Mouse (Mus musculus) urinary bladder, adult 18-20 months (tissue): ENCODE results near the gene Galnt10.

Source experiments
- DNase-seq, 2 experiments: peaks; one replicate each; pipeline ENCODE4 v3.0.0; 2022; ENCODE audit warnings: low spot score in 2 of 2, mixed read lengths in 2 of 2

Galnt10 gene

DNA sequence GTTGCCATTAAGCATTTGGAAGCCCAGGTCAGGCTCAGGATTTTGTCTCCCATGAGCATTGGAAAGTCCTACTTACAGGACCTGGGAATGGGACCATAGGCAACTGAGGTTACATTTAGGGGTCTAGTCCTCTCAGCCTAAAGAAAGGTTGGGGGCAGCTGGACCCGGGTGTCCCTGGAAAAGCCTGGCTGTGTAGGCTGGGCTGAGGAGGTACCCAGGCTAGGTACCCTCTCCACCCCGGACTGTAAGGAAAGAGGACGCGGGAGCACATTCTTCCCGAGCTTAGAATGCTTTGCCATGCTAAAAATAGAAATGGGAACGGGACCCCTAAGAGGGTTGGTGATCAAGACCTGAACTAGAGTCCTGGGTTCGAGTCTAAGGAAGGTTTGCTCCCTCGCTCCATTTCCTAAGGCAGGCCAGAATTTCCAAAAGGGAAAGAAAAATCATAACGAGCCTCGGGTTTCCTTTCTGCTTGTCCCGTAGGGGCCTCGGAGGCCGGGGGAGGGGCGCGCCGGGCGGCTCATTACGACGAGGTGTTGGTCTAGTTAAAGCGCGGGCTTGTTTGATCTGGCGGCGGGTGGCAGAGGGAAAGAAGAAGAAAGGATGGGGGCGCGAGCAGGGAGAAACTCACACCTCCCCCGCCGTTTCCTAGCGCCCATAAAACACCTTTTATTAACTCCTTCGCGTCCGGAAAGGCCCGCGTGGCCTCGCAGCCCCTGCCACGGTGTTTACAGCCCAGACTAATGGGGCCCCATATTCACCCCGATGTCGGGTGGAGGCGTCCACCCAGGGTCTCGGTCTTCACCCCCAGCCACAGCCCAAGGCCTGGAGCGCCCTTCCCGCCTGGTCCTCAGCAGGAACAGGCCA lies 182.0 kb downstream of the Galnt10 start:
- no peak for DNase-seq

DNA sequence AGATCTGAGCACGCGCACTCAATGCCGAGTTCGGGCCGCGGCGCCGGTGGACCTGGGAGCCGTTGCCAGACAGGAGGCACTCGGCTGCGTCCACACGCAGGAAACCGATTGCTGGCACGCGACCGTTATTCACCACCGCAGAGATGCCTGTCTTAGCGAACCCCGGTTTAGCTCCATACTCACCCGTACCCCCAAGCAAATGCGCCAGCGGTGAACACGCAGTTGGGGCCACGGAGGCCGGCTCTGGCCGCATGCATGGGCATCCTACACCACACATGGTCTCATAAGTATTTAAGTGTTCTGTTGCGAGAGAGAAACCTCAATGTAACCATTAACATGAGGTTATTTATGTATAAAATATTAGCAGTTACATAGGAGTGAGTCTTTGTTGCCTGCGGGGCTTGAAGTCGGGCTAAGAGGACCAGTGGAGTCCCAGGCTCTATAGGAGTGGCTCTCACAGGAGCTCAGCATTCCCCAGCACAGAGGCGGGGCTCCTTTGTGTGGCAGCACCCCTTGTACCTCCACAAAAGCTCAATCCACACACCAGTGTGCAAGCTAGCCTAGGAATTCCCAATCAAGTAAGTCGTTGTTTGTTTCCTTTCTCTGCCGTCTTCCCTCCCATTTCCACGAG lies 182.8 kb downstream of the Galnt10 start:
- no peak for DNase-seq

DNA sequence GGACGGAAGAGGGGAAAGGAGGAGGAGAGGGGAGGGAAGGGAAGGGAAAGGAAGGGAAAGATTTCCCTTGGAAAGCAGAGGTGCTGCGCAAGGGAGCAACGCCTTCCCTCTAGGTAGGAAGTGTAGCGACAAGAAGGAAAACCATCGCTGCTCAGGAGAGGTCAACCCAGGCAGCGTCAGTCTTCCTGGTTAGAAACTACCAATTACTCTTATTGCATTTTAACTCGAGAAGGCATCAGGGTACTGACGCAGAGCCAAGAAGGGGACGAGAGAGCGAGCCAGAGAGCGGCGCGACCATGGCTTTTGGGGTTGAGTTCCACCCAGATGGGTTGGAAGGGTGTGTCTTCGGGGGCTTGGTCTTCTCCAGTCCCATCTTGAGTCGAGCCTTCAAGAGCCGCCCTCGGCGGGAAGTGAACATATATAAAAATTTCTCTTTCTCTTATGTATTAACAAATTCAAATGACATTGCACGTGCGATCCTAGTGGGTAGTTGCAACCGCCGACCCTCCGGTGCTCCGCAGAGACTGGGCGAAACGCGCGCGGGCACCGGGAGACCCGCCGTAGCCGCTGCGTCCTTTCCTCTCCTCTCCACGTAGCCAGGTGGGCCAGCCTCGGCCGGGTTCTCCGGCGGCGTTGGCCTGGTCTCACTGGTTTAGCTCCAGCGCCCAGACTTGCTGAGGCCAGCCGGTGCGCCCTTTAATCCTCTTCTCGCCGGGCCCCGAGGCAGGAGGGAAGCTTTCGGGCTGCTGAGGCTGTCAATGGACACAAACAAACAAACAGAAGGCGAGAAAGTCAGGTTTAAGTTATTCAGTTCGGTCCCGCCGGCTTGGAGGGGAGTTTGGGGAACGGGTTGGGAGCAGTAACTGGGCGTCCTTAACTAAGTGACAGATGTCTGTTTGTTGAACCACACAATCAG lies 184.0 kb downstream of the Galnt10 start:
- DNase-seq: no peak

DNA sequence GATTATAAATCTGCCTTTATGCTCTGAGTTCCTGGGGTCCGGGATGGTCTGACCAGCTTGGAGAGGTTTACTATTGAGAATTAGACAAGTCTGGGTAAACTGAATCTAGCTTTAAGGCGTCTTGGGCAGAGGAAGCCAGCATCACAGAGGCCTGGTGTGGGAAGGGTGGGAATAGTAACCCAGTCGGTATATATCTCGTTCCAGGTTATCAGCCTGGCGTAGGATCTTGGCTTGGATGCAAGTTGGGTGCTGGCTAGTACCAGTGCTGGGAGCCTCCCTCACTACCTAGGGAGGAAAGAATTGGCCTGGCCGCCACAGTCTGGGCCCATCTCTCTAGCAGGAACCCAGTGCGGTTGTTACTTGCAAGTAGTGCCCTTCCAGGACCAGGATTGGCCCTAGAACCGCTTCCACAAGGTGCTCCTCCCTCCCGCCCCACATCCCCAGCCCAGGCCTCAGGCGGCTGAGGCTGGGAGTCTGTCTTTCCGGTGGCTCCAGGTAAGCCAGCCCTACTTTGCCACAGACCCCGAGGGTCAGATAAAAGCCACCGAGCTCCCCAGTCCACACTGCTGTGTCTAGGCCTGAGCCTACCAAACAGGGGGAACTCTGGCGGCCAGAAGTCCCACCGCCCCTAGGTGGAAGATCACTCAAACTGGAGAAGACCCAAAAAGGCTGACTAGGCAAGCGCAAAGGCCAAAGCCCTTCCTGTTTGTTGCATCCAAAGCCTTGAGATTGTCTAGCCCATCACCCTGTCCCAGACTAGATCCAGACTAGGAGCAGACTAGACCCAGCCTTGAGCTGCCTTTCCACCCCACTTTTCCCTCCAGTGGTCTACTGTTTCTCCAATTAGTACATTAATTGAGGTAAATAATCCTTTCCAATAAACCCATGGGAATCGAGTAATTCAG lies 184.9 kb downstream of the Galnt10 start:
- no peak for DNase-seq

DNA sequence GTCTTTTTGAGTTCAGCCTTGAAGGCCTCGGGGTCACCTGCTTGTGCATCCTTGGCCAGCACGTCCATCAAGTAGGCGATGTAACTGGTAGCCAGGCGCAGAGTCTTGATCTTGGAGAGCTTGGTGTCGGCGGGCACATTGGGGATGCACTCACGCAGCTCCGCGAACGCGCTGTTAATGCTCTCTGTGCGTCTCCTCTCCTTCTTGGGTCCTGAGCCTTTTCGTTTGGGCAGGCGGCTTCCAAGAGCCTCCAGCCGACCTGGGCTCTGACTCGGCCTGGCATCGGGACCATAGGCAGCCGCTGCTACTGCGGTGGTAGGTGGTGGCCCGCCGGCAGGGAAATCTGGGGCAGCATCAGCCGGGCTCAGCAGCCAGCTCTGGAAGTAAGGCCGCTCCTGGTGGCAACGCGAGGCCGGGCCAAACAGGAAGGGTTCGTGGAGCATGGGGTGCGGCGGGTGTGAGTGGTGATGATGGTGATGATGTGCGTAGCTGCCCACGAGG lies 186.1 kb downstream of the Galnt10 start:
- no peak for DNase-seq

DNA sequence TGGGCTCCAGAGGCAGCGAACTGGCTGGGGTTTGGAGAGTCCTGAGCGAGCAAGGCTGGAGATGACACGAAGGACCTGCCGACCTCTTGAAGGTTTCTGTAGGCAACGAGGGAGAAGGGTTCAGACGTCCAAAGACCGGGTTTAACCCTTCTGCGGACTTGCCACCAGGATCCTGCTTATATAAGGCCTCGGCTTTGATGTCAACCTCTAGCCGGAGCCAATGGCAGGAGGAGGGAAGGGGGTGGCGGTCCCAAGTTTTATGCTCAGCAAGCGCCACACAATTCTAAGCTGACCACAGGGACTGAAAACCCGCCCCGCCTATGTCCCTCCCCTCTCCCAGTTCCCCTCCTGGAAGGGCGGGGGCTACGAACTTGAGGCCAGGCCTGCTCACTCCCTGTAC lies 186.6 kb downstream of the Galnt10 start:
- DNase-seq: no peak

DNA sequence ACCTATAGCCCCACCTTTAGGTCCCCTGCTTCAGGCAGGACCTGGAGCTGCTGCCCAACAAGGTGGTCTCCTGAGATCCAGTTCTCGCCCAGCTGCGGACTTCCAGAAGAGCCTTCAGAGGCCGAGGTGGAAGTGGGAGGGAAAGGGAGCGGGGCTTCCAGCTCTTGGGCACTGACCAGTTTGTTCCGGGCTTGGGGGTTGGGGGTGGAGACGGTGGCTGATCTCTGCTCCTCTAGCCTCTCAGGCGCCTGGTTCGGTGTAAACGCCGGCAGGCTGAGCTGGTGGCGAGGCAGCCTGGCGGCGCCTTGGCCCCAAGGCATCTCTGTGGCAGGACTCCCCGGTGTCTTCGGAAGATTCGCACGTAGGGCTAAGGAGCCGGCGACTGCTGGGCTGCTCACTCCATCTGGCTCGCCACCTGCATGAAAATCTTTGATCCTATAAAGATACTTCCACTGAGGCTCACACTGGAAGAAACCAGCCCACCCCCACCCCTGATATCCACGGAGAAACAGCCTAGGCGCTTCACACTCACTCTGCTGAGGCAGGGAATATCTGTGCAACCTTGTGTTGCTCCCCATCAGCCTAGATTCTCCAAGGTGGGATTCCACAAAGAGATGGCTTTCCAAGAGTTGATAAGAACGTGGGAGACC lies 187.4 kb downstream of the Galnt10 start, which contains the start of gene Hand1:
Gene Hand1 (minus strand): TSS at position 267 of the 650 bp plus-strand sequence.
- DNase-seq: no peak

DNA sequence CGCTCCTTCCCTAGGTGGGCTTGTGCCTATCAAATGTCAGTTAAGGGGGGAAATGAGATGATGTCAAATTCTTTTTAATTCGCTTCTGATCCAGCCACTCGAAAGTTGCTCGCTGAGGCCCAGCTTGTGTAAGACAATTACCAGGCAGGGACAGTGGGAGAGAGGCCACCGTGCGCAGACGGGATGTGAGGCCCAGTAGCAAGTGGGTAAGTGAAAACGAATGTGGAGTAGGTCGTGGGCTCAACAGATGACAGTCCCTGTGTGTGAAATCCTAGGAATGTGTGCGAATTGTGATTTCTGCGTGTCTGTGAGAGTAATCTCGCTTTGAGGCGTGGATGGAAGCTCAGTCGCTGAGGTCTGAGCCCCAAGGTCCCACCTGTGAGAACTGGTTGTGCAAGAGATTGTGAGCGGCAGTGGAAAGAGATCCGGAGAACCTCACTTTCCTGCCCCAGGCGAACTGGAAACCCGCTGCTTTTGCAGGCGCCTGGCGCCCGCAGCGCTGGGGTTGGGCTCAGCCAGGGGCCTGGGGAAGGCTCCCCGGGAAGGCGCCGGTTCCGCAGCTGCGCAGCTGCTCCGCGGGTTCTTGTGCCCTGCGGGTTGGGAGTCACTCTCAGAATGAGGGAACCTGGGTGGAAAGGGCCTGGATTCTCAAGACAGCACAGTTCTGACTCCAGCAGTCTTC lies 188.2 kb downstream of the Galnt10 start:
- no peak for DNase-seq

DNA sequence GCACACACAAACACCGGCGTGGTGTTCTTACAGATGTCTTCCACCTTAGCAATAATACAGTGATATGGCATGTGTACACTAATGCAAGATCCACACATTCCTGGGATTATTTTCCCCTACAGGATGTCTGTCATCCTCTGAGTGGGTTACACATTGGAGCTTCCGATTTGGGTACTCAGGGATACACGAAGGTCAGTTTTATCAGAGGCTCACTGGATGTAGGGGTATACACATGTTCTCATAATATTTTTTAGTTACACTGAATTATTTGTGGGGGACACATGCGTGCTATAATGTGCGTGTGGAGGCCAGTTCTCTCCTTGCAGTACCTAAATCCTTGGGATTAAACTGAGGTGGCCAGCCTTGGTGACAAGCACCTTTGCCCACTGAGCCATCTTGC lies 188.8 kb downstream of the Galnt10 start:
- no peak for DNase-seq

DNA sequence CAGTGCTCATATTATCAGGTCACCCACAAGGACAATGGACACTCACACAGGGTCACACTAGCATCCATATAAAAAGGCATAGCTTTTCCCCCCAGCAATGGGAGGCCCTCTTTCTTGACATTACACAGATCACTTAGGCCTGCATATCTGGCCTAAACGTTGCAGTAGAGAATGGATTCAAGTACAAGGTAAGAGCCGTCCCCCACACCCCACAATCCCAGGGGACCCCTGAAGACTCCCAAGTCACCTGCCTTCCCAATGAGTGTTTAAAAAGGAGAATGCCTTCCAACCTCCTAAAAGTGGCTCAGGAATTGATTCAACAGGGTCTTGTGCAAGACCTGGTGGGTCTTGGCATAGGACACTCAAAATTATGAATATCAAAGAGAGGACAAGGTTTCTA lies 190.1 kb downstream of the Galnt10 start:
- DNase-seq: no peak

DNA sequence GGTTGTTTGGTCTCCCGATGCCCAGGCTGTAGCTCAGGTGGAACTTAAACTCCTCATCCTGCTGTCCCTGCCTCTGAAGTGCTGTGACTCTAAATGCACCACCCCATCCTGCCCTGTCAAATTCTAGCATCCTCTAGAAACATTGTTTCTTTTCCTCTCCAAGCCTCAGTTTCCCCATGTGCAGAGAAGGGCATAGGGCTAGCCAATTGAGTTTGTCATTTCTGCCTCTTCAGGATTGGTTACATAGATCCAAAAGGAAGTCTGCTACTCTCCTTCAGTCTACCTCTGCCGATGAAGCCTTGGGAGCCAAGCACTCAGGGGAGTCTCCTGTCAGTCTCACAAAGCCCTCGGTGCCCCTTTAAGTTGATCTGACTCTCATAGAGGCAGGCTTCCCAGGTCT lies 190.7 kb downstream of the Galnt10 start:
- no peak for DNase-seq

DNA sequence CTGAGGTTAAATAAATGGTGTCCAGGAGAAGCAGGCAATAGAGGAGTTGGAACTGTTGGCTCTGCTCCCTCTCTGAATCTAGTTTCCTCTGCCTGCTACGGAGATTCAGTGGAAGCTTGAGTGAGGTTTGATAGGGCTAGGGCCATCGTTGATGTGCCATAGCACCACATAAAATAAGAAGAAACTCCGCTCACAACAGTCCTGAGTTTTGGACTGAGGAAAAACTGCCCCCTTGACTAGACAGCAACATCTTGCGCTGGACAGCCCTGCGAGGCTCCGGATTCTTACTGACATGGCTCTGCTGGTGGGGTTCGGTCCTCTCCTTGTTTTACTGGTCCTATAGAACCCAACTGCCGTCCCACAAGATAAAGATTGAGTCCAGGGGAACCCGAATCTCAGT lies 191.2 kb downstream of the Galnt10 start:
- DNase-seq: no peak
